Mouse (Mus musculus): ENCODE data around the gene Trafd1.

Gene Trafd1

GRCm38 (mm10) chr5:121331731-121332130 is 53.7 kb downstream of the Trafd1 start:
- peak; percentile 49 for DNase-seq (ENCODE audit: low read depth, low spot score)

GRCm38 (mm10) chr5:121330154-121330816 is 55.1 kb downstream of the Trafd1 start:
- peak; percentile 44 for DNase-seq (ENCODE audit: low read depth, low spot score)

- no peak for DNase-seq (ENCODE audit: low read depth, low spot score)
Measured at GRCm38 (mm10) chr5:121329333-121330058, 55.9 kb downstream of the Trafd1 start.

GRCm38 (mm10) chr5:121326079-121326805 is 59.2 kb downstream of the Trafd1 start:
- DNase-seq (ENCODE audit: low read depth, low spot score), result peak; percentile 86
